Mouse (Mus musculus): ENCODE measurements at regions not wholly inside any gene's neighbourhood (a gene's known extent, or its start where the extent isn't known, plus 50 kb on each side); places are given as distances from the start of the nearest gene placed in this dataset.

GRCm38 (mm10) chr11:27280791-27281190 is 687.0 kb upstream of the Vrk2 start:
- 53% methylated on average over 3 of the region's 3 CpGs for WGBS
- Histone ChIP-seq H3K9me3 (replicated peaks) (peaks cover 5% of the 10 kb centered on the region; the same call in 1 of the 2 replicates), H3K4me1 (no peaks in the 10 kb centered on the region), H3K9ac (no peak overlapping the region), H3K4me2 (replicated peaks) (no peak overlapping the region), H3K36me3 (no peaks in the 10 kb centered on the region), H3K27ac (no peak overlapping the region), H3K27me3 (no peaks in the 10 kb centered on the region), H3K4me3 (no peak overlapping the region)
- no peak for ATAC-seq (ENCODE audit: low FRiP score)

DNA sequence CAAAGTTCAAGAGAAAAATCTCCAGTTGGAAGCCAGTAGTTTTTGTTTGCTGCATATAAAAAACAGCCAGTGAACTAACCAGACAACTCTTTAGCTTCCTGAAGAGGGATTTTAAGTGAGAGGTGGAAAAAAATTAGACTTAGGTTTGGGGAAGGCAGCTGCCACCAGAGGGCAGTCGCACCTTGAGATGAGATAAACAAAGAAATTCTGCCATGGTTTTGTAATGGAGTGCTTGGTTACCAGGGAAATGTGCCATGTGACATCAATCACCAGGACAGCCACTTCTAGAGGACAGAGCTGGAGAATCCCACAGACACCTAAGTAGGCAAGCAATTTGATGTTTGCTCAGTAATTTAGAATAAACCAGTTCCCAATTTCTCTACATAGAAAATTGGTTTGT is 670.5 kb upstream of the Vrk2 start:
- ATAC-seq (ENCODE audit: low FRiP score), result peak; percentile 85
- Histone ChIP-seq H3K4me1 (no peaks in the 10 kb centered on the region), H3K27ac (no peak overlapping the region), H3K27me3 (no peaks in the 10 kb centered on the region), H3K9me3 (replicated peaks) (no peaks in the 10 kb centered on the region), H3K4me3 (no peak overlapping the region), H3K36me3 (no peaks in the 10 kb centered on the region), H3K4me2 (replicated peaks) (no peak overlapping the region), H3K9ac (no peak overlapping the region)
- WGBS, result 0% methylated on average over 1 of the region's 1 CpGs

- no peaks in the 10 kb centered on the region for H3K4me1 ChIP-seq
- no peak overlapping the region for H3K27ac ChIP-seq
- ATAC-seq (ENCODE audit: low FRiP score), result no peak
- H3K27me3 ChIP-seq, result no peaks in the 10 kb centered on the region
- WGBS, result 93% methylated on average over 1 of the region's 1 CpGs
- H3K4me3 ChIP-seq, result no peak overlapping the region
- H3K9me3 ChIP-seq (replicated peaks), result no peaks in the 10 kb centered on the region
- no peaks in the 10 kb centered on the region for H3K36me3 ChIP-seq
- H3K9ac ChIP-seq, result no peak overlapping the region
- H3K4me2 ChIP-seq (replicated peaks), result no peak overlapping the region
Measured at GRCm38 (mm10) chr11:27258521-27258920, 664.7 kb upstream of the Vrk2 start.

DNA sequence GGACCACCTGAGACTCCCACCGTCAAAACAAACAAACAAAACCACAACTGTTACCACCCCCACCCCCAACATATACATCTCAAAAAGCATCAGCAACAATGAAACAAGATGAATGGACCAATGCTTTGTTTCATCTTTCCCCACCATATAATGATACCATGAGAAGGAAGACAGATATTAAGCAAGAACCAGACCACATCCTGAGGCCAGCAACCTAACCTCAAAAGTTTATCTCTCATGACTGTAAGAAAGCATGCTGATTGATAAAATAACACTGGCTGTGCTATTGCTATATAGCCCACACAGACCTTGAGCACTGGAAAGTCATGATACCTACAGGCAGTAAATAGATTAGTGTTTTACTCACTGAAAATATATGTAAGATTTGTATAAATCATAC is 642.1 kb upstream of the Vrk2 start:
- no peak overlapping the region for H3K9ac ChIP-seq
- no peak overlapping the region for H3K27ac ChIP-seq
- H3K4me2 ChIP-seq (replicated peaks), result no peak overlapping the region
- H3K9me3 ChIP-seq (replicated peaks), result no peaks in the 10 kb centered on the region
- H3K4me1 ChIP-seq, result no peaks in the 10 kb centered on the region
- 73% methylated on average over 1 of the region's 1 CpGs for WGBS
- no peak overlapping the region for H3K4me3 ChIP-seq
- no peaks in the 10 kb centered on the region for H3K27me3 ChIP-seq
- H3K36me3 ChIP-seq, result no peaks in the 10 kb centered on the region
- no peak for ATAC-seq (ENCODE audit: low FRiP score)

DNA sequence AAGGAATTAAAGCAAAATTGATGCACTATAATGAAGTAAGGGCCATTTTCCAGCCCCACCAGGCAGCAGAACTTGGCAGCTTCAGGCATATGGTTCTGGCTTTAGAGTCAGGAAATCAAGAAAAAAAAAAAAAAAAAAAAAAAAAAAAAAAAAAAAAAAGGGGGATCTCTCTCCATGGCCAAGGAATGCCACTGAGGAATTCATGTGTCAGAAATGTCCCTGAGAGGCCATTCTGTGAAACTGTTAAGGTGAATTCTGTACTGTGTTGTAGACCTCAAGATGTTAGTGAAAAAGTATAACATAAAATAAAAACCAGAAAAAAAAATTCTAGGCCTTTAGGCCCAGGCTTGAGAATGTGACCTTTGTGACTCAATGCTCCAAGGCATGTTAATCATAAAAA is 632.7 kb upstream of the Vrk2 start:
- Histone ChIP-seq H3K9me3 (replicated peaks) (no peaks in the 10 kb centered on the region), H3K27me3 (no peaks in the 10 kb centered on the region), H3K4me1 (no peaks in the 10 kb centered on the region), H3K27ac (no peak overlapping the region), H3K4me2 (replicated peaks) (no peak overlapping the region), H3K4me3 (no peak overlapping the region), H3K36me3 (no peaks in the 10 kb centered on the region), H3K9ac (no peak overlapping the region)
- ATAC-seq (ENCODE audit: low FRiP score), result no peak

DNA sequence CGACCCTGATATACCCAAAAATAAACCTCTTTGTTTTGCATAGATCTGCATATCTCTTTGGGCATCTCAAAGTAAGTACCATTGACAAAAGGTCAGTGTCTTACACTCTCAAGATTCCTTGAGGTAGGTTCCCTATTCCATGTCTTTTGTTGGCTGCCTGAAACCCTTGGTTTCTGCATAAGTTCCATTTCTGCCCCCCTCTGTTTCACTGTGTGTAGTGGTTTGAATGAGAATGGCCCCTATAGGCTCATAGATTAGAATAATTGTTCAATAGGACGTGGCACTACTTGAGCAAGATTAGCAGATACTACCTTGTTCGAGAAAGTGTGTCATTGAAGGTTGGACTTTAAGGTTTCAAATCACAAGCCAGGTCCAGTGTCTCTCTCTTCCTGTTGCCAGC is 628.6 kb upstream of the Vrk2 start:
- H3K4me1 ChIP-seq, result no peaks in the 10 kb centered on the region
- WGBS, result 76% methylated on average over 3 of the region's 3 CpGs

GRCm38 (mm10) chr11:27221956-27222355 is 628.2 kb upstream of the Vrk2 start:
- ATAC-seq (ENCODE audit: low FRiP score), result no peak
- Histone ChIP-seq H3K9me3 (replicated peaks) (no peaks in the 10 kb centered on the region), H3K9ac (no peak overlapping the region), H3K4me3 (no peak overlapping the region), H3K27me3 (no peaks in the 10 kb centered on the region), H3K27ac (no peak overlapping the region), H3K4me1 (no peaks in the 10 kb centered on the region), H3K36me3 (no peaks in the 10 kb centered on the region), H3K4me2 (replicated peaks) (no peak overlapping the region)
- 83% methylated on average over 1 of the region's 1 CpGs for WGBS

More for the DNA sequence above, 628.6 kb upstream of the Vrk2 start:
- Histone ChIP-seq H3K4me2 (replicated peaks) (no peak overlapping the region), H3K27me3 (no peaks in the 10 kb centered on the region), H3K4me3 (no peak overlapping the region), H3K27ac (no peak overlapping the region), H3K9me3 (replicated peaks) (no peaks in the 10 kb centered on the region), H3K9ac (no peak overlapping the region), H3K36me3 (no peaks in the 10 kb centered on the region)
- ATAC-seq (ENCODE audit: low FRiP score), result no peak

- Histone ChIP-seq H3K9ac (no peak overlapping the region), H3K4me1 (no peaks in the 10 kb centered on the region), H3K27ac (no peak overlapping the region), H3K27me3 (no peaks in the 10 kb centered on the region), H3K36me3 (no peaks in the 10 kb centered on the region), H3K4me3 (no peak overlapping the region), H3K4me2 (replicated peaks) (no peak overlapping the region), H3K9me3 (replicated peaks) (no peaks in the 10 kb centered on the region)
- 49% methylated on average over 6 of the region's 6 CpGs for whole genome bisulfite sequencing
- no peak for ATAC-seq (ENCODE audit: low FRiP score)
Measured at GRCm38 (mm10) chr11:27219715-27220699, 626.2 kb upstream of the Vrk2 start.

- Histone ChIP-seq H3K4me2 (replicated peaks) (no peak overlapping the region), H3K9me3 (replicated peaks) (no peaks in the 10 kb centered on the region), H3K36me3 (no peaks in the 10 kb centered on the region), H3K4me3 (no peak overlapping the region), H3K27me3 (no peaks in the 10 kb centered on the region), H3K27ac (no peak overlapping the region), H3K9ac (no peak overlapping the region), H3K4me1 (no peaks in the 10 kb centered on the region)
- 66% methylated on average over 3 of the region's 3 CpGs for WGBS
- ATAC-seq (ENCODE audit: low FRiP score), result 0 out of 2 replicates have a peak, but pooled peaks have one; percentile 32
Measured at GRCm38 (mm10) chr11:27215752-27216151, 622.0 kb upstream of the Vrk2 start.

DNA sequence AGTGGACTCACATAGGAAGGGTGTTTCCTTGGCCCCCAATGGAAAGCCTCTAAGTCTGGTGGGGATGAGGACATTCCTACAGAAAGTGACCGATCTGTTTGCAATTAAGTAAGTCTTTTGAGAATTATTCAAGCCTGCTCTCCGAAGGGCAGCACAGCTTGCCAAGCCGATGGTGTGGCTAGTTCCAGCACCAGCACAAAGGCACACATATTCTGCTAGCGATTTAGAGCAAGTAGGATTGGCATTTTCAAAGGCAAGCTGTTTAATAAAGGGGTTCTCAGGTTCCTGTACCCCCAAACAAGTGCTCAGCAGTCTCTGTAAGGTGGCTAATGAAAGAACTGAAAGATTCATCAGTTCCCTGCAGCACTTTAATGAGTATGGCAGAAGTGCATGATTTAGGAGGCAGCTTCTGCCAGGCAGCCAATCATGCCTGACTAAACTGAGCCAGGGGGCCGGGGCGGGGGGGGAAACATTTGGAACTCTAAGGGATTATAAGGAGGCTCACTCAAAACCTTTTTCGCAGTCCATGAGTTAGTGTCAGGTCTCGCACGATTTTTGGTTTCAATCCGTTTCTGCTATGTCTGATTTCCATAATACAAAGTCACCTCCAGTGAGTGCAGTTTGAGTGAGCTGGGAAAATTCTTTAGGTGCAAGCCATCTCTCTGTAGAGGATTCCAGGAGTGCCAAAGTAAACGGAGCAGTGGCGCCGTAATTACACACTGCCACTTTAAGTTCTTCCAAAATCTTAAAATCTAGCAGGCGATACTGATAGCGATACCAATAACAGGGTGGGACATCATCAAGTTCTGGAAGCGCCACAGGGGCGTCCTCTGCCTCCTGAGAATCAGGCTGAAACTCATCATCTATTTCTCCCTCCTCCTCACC is 609.8 kb upstream of the Vrk2 start:
- H3K4me3 ChIP-seq, result no peak overlapping the region
- H3K36me3 ChIP-seq, result no peaks in the 10 kb centered on the region
- 83% methylated on average over 17 of the region's 17 CpGs for WGBS
- H3K9me3 ChIP-seq (replicated peaks), result peaks cover 7% of the 10 kb centered on the region; the same call in 1 of the 2 replicates
- no peaks in the 10 kb centered on the region for H3K27me3 ChIP-seq
- H3K4me2 ChIP-seq (replicated peaks), result no peak overlapping the region
- H3K4me1 ChIP-seq, result no peaks in the 10 kb centered on the region
- ATAC-seq (ENCODE audit: low FRiP score), result no peak
- H3K27ac ChIP-seq, result no peak overlapping the region
- no peak overlapping the region for H3K9ac ChIP-seq

DNA sequence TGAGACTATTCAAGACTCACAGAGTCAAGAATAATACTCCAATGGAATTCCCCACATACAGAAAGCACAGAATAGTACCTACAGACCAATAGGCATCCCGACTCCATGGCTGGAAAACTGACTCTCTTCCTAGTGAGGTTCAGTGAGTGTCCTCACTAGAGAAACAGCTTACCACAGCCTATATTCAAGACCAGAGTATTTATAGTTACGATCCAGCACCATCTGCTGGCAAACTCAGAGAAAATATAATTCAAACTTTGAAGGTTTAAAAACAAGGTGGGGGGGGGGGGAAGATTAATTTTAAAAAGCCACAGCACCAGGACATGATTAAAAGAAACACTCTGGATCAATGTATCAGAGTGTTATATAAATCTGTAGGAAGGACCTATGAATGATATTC is 590.2 kb upstream of the Vrk2 start:
- ATAC-seq (ENCODE audit: low FRiP score), result no peak
- Histone ChIP-seq H3K27me3 (no peaks in the 10 kb centered on the region), H3K9me3 (replicated peaks) (no peaks in the 10 kb centered on the region), H3K36me3 (no peaks in the 10 kb centered on the region), H3K4me3 (no peak overlapping the region), H3K9ac (no peak overlapping the region), H3K4me2 (replicated peaks) (no peak overlapping the region), H3K4me1 (no peaks in the 10 kb centered on the region), H3K27ac (no peak overlapping the region)
- 79% methylated on average over 2 of the region's 2 CpGs for WGBS

DNA sequence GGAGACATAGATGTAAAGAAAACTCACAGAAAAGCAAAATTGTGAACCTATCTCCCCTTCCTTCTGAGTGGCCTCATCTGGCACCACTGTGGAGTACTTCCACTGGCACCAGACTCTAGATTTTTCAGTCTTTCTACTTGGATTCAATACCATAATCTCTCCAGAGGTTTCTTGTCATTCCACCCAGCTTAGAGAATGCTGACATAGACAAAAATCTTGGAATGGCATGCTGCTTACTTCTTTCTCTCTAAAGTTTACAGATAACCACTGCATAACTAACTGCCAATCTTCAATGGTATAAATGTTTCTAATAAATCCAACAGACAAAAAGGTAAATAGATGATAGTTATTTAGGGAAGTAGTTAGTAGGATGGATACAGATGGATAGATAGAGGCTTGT is 589.6 kb upstream of the Vrk2 start:
- Histone ChIP-seq H3K27me3 (no peaks in the 10 kb centered on the region), H3K4me1 (no peaks in the 10 kb centered on the region), H3K4me3 (no peak overlapping the region), H3K9ac (no peak overlapping the region), H3K4me2 (replicated peaks) (no peak overlapping the region), H3K27ac (no peak overlapping the region), H3K36me3 (no peaks in the 10 kb centered on the region), H3K9me3 (replicated peaks) (no peaks in the 10 kb centered on the region)
- no peak for ATAC-seq (ENCODE audit: low FRiP score)
